Mouse (Mus musculus) kidney, postnatal 36 days (tissue): ENCODE results near the gene 4930433I11Rik.
"Not testable (repeated sequence)": the region's sequence is repeated elsewhere in the genome, so short reads cannot be mapped to it uniquely, and the experiment has no call there.

Experiments used
- DNase-seq, 2 experiments: peaks; one replicate each; pipeline ENCODE4 v3.0.0; 2021 to 2022; ENCODE audit warnings: mixed read lengths in 2 of 2

Gene 4930433I11Rik

GRCm38 (mm10) chr7:40987243-40987642, at the start of gene 4930433I11Rik:
Gene 4930433I11Rik (plus strand): TSS chr7:40987543.
- no peak for DNase-seq

- no peak for DNase-seq
These were observed 48.0 kb upstream of the 4930433I11Rik start for GRCm38 (mm10) chr7:40939371-40939770.

- no peak for DNase-seq
These were observed 45.0 kb upstream of the 4930433I11Rik start for GRCm38 (mm10) chr7:40942233-40942935.

GRCm38 (mm10) chr7:41032419-41032818, 45.1 kb downstream of the 4930433I11Rik start, which contains the start of gene Gm4884:
Gene Gm4884 (plus strand): TSS chr7:41032719.
- not testable (repeated sequence) for DNase-seq

- DNase-seq, result not testable (repeated sequence)
These were observed 56.7 kb downstream of the 4930433I11Rik start for GRCm38 (mm10) chr7:41044058-41044457.
